Mouse (Mus musculus) liver, adult 10 weeks (tissue): Measurements from ENCODE around the gene 1700012B07Rik. TPM values are rescaled to one million over a fixed set of nuclear protein-coding genes. Genes with fewer than 3 reads are reported as not detected.

Source experiments
- polyA plus RNA-seq: library from polyadenylated mRNA; stranded (reverse); fragments of 350-450 nt; fragmentation: Illumina TruSeq; extraction: RNeasy Lipid Tissue Mini Kit (QIAGEN cat#74804); gene quantifications from one replicate; pipeline ENCODE4 v1.2.3, GENCODE M21; 2014; ENCODE audit warnings: low read depth, low replicate concordance

The 1700012B07Rik gene
- polyA plus RNA-seq = not detected

GRCm38 (mm10) chr11:109827946-109828345 lies at the start of gene 1700012B07Rik:
1700012B07Rik (minus strand) TSS chr11:109828046.

Other genes starting within 250 kb of the 1700012B07Rik start
- gene Wipi1, start 216.1 kb downstream of the 1700012B07Rik start, polyA plus RNA-seq = 10.5 TPM
- 109 TPM for gene Prkar1a, start 178.6 kb downstream of the 1700012B07Rik start, polyA plus RNA-seq
- gene Fam20a, start 105.8 kb downstream of the 1700012B07Rik start, polyA plus RNA-seq = 7.2 TPM
- 42.9 TPM for gene Abca8b, start 167.8 kb upstream of the 1700012B07Rik start, polyA plus RNA-seq